Mouse (Mus musculus) inflammation-experienced regulatory T-cells (primary cell): ENCODE data around the gene Vat1. TPM values are rescaled to one million over a fixed set of nuclear protein-coding genes. Genes with fewer than 3 reads are reported as not detected.

ENCODE experiments used
- polyA plus RNA-seq, 2 experiments: library from polyadenylated mRNA; unstranded; fragments of 100-300 nt; shearing (Covaris generic); gene quantifications; one replicate each; pipeline ENCODE4 v1.2.1; 2017

Vat1 gene
- polyA plus RNA-seq, result under 1 TPM; 0.70 to 0.72 TPM

GRCm38 (mm10) chr11:101465869-101466551 lies at the start of gene Vat1:
Gene Vat1 (minus strand): TSS chr11:101466230.

GRCm38 (mm10) chr11:101464211-101465100 lies 1.6 kb downstream of the Vat1 start, which contains the start of gene Rnd2:
Gene Rnd2 (plus strand): TSS chr11:101464999.

GRCm38 (mm10) chr11:101448274-101448746 lies 17.7 kb downstream of the Vat1 start, which contains the start of gene Ifi35:
Gene Ifi35 (plus strand): TSS chr11:101448407.

GRCm38 (mm10) chr11:101442127-101442693 lies 23.8 kb downstream of the Vat1 start, which contains the start of gene Rpl27:
Gene Rpl27 (plus strand): TSS chr11:101442298.

GRCm38 (mm10) chr11:101424925-101425813 lies 40.9 kb downstream of the Vat1 start, which contains the start of the genes Rundc1 and Ptges3l:
Gene Rundc1 (plus strand): TSS chr11:101425085.
Gene Ptges3l (minus strand): TSS chr11:101425333.

DNA sequence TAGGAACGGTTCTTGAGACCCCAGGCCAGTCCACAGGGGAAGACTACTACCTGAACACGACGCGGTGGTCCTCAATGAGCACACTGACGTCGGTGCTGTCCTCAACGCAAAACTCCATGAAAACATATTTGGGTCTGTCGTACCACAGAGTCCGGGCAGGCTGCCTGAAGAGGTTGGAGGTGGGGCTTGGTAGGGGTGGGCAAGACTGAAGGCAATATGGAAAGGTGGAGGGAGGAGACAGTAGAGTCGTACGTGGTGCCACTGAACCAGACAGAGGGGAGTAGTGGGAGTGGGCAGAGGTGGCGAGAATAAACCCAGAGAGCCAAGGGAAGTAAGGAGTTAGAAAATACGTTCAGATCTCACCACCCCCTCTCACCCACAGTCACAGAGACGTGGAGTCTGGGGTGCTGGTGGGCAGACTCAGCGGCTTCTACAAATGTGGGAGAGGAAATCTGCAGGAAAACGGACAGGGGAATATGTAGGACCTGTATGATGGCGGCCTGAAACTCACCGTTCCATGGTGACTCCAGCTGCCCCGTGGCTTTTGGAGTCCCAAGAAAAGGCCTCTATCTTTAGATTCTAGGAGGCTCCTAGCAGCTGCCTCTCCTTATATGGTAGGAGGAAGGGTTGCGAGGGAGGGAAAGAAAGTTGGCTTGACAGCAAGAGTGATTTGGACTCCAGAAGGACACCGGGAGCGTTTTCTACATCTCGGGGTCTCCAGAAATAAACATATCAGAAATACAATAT lies 41.8 kb downstream of the Vat1 start, which contains the start of gene Gm27029:
Gm27029 (minus strand) TSS at position 692 of the 747 bp plus-strand sequence.

DNA sequence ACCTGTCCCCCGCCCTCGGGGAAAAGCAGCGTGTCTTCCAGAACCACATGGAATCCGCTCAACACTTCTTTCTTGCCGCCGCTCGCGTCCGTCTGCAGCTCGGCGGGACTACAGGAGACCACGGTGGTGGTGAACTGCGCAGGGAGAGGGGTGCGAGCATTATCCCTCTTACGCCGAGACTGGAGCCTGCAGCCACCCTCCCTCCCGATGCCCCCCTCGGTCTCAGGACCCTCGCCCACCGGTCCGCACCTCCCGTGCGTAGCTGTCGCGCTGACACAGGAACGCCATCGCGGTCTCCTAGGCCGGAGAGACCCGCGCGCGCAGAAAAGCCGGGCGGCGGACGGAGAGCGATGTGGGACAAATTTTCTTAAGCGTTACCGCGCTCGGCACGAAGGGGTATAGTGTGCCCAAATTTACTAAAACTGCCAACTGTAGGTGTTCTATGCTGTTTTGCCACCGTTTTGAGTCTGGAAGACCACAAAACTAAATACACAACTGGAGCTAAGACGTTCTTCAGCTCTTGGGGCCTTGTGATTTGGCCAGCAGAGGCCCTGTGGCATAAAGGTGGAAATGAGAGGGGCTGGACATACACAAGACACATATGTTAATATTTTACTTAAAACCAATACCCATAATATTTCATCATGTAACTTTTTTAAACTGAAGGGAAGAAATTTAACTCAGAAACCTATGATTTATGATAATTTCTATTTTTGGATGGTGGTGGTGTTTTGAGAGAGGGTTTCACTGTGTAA lies 48.8 kb downstream of the Vat1 start, which contains the start of gene Aarsd1:
Aarsd1 (minus strand) TSS at position 515 of the 755 bp plus-strand sequence.

Other genes with a start within 250 kb of the Vat1 start
- gene Ezh1, start 239.8 kb downstream of the Vat1 start, polyA plus RNA-seq, result 10 to 100 TPM; 66.9 to 83.4 TPM
- gene Ramp2, start 220.2 kb downstream of the Vat1 start, polyA plus RNA-seq, result 1 to 10 TPM in 1 of 2 experiments, not detected in 1; 1.3 TPM
- 100 to 1,000 TPM; 145 to 147 TPM for gene Vps25, start 212.5 kb downstream of the Vat1 start, polyA plus RNA-seq
- gene Wnk4, start 205.7 kb downstream of the Vat1 start, polyA plus RNA-seq, result 1 to 10 TPM; 2.7 to 2.9 TPM
- gene Cntd1, start 187.2 kb downstream of the Vat1 start, polyA plus RNA-seq, result 1 to 10 TPM in 1 of 2 experiments, under 1 TPM in 1; 0.90 to 1.2 TPM
- 100 to 1,000 TPM; 101 to 110 TPM for gene Coa3, start 187.1 kb downstream of the Vat1 start, polyA plus RNA-seq
- gene Becn1, start 163.9 kb downstream of the Vat1 start, polyA plus RNA-seq, result 100 to 1,000 TPM; 184 to 206 TPM
- gene Psme3, start 150.0 kb downstream of the Vat1 start, polyA plus RNA-seq, result 100 to 1,000 TPM; 161 to 164 TPM
- gene Aoc2, start 141.2 kb downstream of the Vat1 start, polyA plus RNA-seq, result 1 to 10 TPM; 3.5 to 4.0 TPM
- under 1 TPM; 0.09 to 0.12 TPM for gene Aoc3, start 135.6 kb downstream of the Vat1 start, polyA plus RNA-seq
- not detected for gene G6pc, start 98.7 kb downstream of the Vat1 start, polyA plus RNA-seq
- 10 to 100 TPM; 30.6 to 35.3 TPM for gene Aarsd1, start 48.6 kb downstream of the Vat1 start, polyA plus RNA-seq
- 1 to 10 TPM; 1.5 to 3.9 TPM for gene Gm27029, start 41.4 kb downstream of the Vat1 start, polyA plus RNA-seq
- gene Rundc1, start 41.1 kb downstream of the Vat1 start, polyA plus RNA-seq, result 10 to 100 TPM; 28.1 to 38.0 TPM
- gene Ptges3l, start 40.9 kb downstream of the Vat1 start, polyA plus RNA-seq, result 1 to 10 TPM; 4.3 to 5.1 TPM
- gene Rpl27, start 23.9 kb downstream of the Vat1 start, polyA plus RNA-seq, result 100 to 1,000 TPM; 267 to 297 TPM
- 100 to 1,000 TPM; 165 to 180 TPM for gene Ifi35, start 17.8 kb downstream of the Vat1 start, polyA plus RNA-seq
- 1 to 10 TPM in 1 of 2 experiments, under 1 TPM in 1; 0.30 to 3.6 TPM for gene Rnd2, start 1.2 kb downstream of the Vat1 start, polyA plus RNA-seq
- 1 to 10 TPM; 1.5 to 3.2 TPM for gene Brca1, start 85.7 kb upstream of the Vat1 start, polyA plus RNA-seq
- 100 to 1,000 TPM in 1 of 2 experiments, 10 to 100 TPM in 1; 96.3 to 115 TPM for gene Nbr1, start 85.9 kb upstream of the Vat1 start, polyA plus RNA-seq
- gene Tmem106a, start 116.0 kb upstream of the Vat1 start, polyA plus RNA-seq, result 10 to 100 TPM; 12.2 to 12.5 TPM
- gene Gm11634, start 133.0 kb upstream of the Vat1 start, polyA plus RNA-seq, result 1 to 10 TPM in 1 of 2 experiments, under 1 TPM in 1; 0.29 to 1.6 TPM
- 10 to 100 TPM; 54.0 to 80.1 TPM for gene Rdm1, start 161.0 kb upstream of the Vat1 start, polyA plus RNA-seq
- gene Arl4d, start 199.3 kb upstream of the Vat1 start, polyA plus RNA-seq, result 1 to 10 TPM; 2.0 to 8.3 TPM